ENCODE assay signal across 13 mouse cellular contexts in genomic region chr17:46876371-46876950, GRCm38 (mm10). TPM values are rescaled to one million over a fixed set of nuclear protein-coding genes. Genes with fewer than 3 reads are reported as not detected.
DNase-seq lines count a peak whose midpoint lies in the region; ATAC-seq and TF ChIP-seq lines count a peak whose summit lies in the region.
"Had no signal": no experiment of that assay in that cellular context is flagged by ENCODE, and none has a peak within 500 bp of the region (broad histone marks: within the 10 kb centered on the region; RNA-seq: fewer than 3 reads in every experiment).

No protein-coding gene starts in this region.

- H3K27me3 ChIP-seq in liver, embryonic 11.5 days (replicated peaks; ENCODE audit: control insufficient read depth, insufficient read depth, low read length), result no peaks in the 10 kb centered on the region
- no peaks in the 10 kb centered on the region for H3K27me3 ChIP-seq in kidney, embryonic 16.5 days (ENCODE audit: insufficient read depth, low read length)
- H3K27me3 ChIP-seq in liver, postnatal 0 days (ENCODE audit: insufficient read depth, low read length), result no peaks in the 10 kb centered on the region
- H3K27me3 ChIP-seq: forebrain, embryonic 15.5 days; heart, embryonic 12.5 days; lung, embryonic 15.5 days had no signal

- TF ChIP-seq EP300 in liver, postnatal 0 days (IDR thresholded peaks at IDR 0.05; ENCODE audit: low read depth), result no peak

- H3K27ac ChIP-seq in liver, embryonic 11.5 days (ENCODE audit: low read depth, low read length), result no peak overlapping the region; the same call in 1 of the 2 replicates
- H3K27ac ChIP-seq in kidney, embryonic 16.5 days (ENCODE audit: low read length), result peak overlapping the region; percentile 61; the same call in 1 of the 2 replicates
- H3K27ac ChIP-seq in liver, postnatal 0 days (ENCODE audit: low read depth), result peak overlapping the region; percentile 75
- H3K27ac ChIP-seq: forebrain, embryonic 15.5 days; lung, embryonic 15.5 days had no signal

- peaks cover 18% of the 10 kb centered on the region; the same call in 1 of the 2 replicates for H3K4me1 ChIP-seq in liver, embryonic 11.5 days (replicated peaks; ENCODE audit: control insufficient read depth, insufficient read depth, low read length)
- H3K4me1 ChIP-seq in kidney, embryonic 16.5 days (ENCODE audit: insufficient read depth, low read length), result peaks cover 22% of the 10 kb centered on the region
- H3K4me1 ChIP-seq in liver, postnatal 0 days (ENCODE audit: insufficient read depth), result peaks cover 27% of the 10 kb centered on the region

- peak; percentile 35 for DNase-seq in liver
- no peak for DNase-seq in liver, embryonic 11.5 days (ENCODE audit: low spot score)
- peak; percentile 39 for DNase-seq in embryo, embryonic 10.5 days (ENCODE audit: low spot score)
- DNase-seq in liver, postnatal 0 days, result peak; percentile 69
- no peak for DNase-seq in left cerebral cortex, adult 8-10 months (ENCODE audit: low spot score in 2 of 2)
- no peak for DNase-seq in heart, adult 8-10 months (ENCODE audit: low spot score)
- DNase-seq: cerebellum, adult 9-11 months had no signal

- no peak overlapping the region for H3K4me2 ChIP-seq in liver, embryonic 11.5 days
- H3K4me2 ChIP-seq in kidney, embryonic 16.5 days (replicated peaks; ENCODE audit: low read depth, low read length), result no peak overlapping the region
- H3K4me2 ChIP-seq in liver, postnatal 0 days (ENCODE audit: low read depth, low read length), result no peak overlapping the region
- H3K4me2 ChIP-seq: forebrain, embryonic 15.5 days; heart, embryonic 12.5 days; lung, embryonic 15.5 days had no signal

- H3K4me3 ChIP-seq in liver, embryonic 11.5 days (ENCODE audit: low read depth, low read length), result no peak overlapping the region
- H3K4me3 ChIP-seq in kidney, embryonic 16.5 days (ENCODE audit: low read length), result no peak overlapping the region
- no peak overlapping the region for H3K4me3 ChIP-seq in liver, postnatal 0 days (ENCODE audit: low read depth, low read length)
- H3K4me3 ChIP-seq: forebrain, embryonic 15.5 days; heart, embryonic 12.5 days; lung, embryonic 15.5 days had no signal

- 72% methylated on average over 8 of the region's 8 CpGs for WGBS in liver, embryonic 11.5 days
- WGBS in kidney, embryonic 16.5 days, result 55% methylated on average over 8 of the region's 8 CpGs
- 61% methylated on average over 8 of the region's 8 CpGs for WGBS in liver, postnatal 0 days (ENCODE audit: insufficient replicate concordance)

- TF ChIP-seq CTCF in liver, postnatal 0 days (IDR thresholded peaks at IDR 0.05; ENCODE audit: low read depth), result no peak

- H3K36me3 ChIP-seq in liver, embryonic 11.5 days (ENCODE audit: control insufficient read depth, insufficient read depth, low read length), result no peaks in the 10 kb centered on the region
- H3K36me3 ChIP-seq in kidney, embryonic 16.5 days (ENCODE audit: insufficient read depth, low read length), result no peaks in the 10 kb centered on the region
- H3K36me3 ChIP-seq in liver, postnatal 0 days (replicated peaks; ENCODE audit: insufficient read depth, low read length), result no peaks in the 10 kb centered on the region
- H3K36me3 ChIP-seq: forebrain, embryonic 15.5 days; heart, embryonic 12.5 days; lung, embryonic 15.5 days had no signal

- no peak overlapping the region for H3K9ac ChIP-seq in liver, embryonic 11.5 days (ENCODE audit: low read depth, low read length)
- H3K9ac ChIP-seq in kidney, embryonic 16.5 days (replicated peaks; ENCODE audit: low read length), result no peak overlapping the region
- peak overlapping the region; percentile 16; the same call in 1 of the 2 replicates for H3K9ac ChIP-seq in liver, postnatal 0 days (replicated peaks)
- H3K9ac ChIP-seq: forebrain, embryonic 15.5 days; heart, embryonic 12.5 days; lung, embryonic 15.5 days had no signal

- no peaks in the 10 kb centered on the region for H3K9me3 ChIP-seq in liver, embryonic 11.5 days (ENCODE audit: control insufficient read depth, low read length)
- H3K9me3 ChIP-seq in kidney, embryonic 16.5 days (ENCODE audit: low read length), result no peaks in the 10 kb centered on the region
- H3K9me3 ChIP-seq in liver, postnatal 0 days (ENCODE audit: low read length), result no peaks in the 10 kb centered on the region
- H3K9me3 ChIP-seq: forebrain, embryonic 15.5 days; heart, embryonic 12.5 days; lung, embryonic 15.5 days had no signal

- no peak; the same call in 1 of the 2 replicates for ATAC-seq in liver, embryonic 11.5 days (replicated peaks; ENCODE audit: low FRiP score)
- ATAC-seq in kidney, embryonic 16.5 days (ENCODE audit: low FRiP score, low TSS enrichment), result no peak
- peak; percentile 90 for ATAC-seq in liver, postnatal 0 days
- ATAC-seq in megakaryocyte progenitor cell, adult 5-6 weeks (replicated peaks; ENCODE audit: poor library complexity), result no peak
- ATAC-seq: forebrain, embryonic 15.5 days had no signal

RNA-seq across cellular contexts. Expression of gene Tbcc, which starts 14.0 kb away (rescaled TPM):
- polyA plus RNA-seq in liver, embryonic 11.5 days (2014; fragmentation: Nextera tagmentation; extraction: Ambion mirVana), result 43.5 and 43.7 TPM in 2 replicates
- 49.8 and 54.7 TPM in 2 replicates for polyA plus RNA-seq in kidney, embryonic 16.5 days (2015; fragmentation: Nextera tagmentation; extraction: Ambion mirVana)
- polyA plus RNA-seq in liver, postnatal 0 days (2015; fragmentation: Nextera tagmentation; extraction: Ambion mirVana), result 24.1 and 30.1 TPM in 2 replicates
- total RNA-seq in left cerebral cortex, adult 8-10 months (2022), result 10 to 100 TPM; 26.1 to 38.4 (median 32.5) TPM
- 11.3 and 12.5 TPM in 2 replicates for total RNA-seq in megakaryocyte progenitor cell, adult 5-6 weeks (2015)
- 12.5 and 12.8 TPM in 2 replicates for total RNA-seq in megakaryocyte progenitor cell, adult 5-6 weeks (2017)
- 10 to 100 TPM; 15.4 to 18.6 (median 17.3) TPM for total RNA-seq in heart, adult 8-10 months (2022)

RNA-seq across cellular contexts. Expression of gene Bicral, which starts 18.2 kb away (rescaled TPM):
- 6.3 and 7.4 TPM in 2 replicates for polyA plus RNA-seq in liver, embryonic 11.5 days (2014; fragmentation: Nextera tagmentation; extraction: Ambion mirVana)
- polyA plus RNA-seq in kidney, embryonic 16.5 days (2015; fragmentation: Nextera tagmentation; extraction: Ambion mirVana), result 3.2 and 3.6 TPM in 2 replicates
- polyA plus RNA-seq in liver, postnatal 0 days (2015; fragmentation: Nextera tagmentation; extraction: Ambion mirVana), result 1.8 and 1.9 TPM in 2 replicates
- total RNA-seq in left cerebral cortex, adult 8-10 months (2022), result 10 to 100 TPM; 54.4 to 63.1 (median 59.4) TPM
- 20.9 and 26.1 TPM in 2 replicates for total RNA-seq in megakaryocyte progenitor cell, adult 5-6 weeks (2015)
- total RNA-seq in megakaryocyte progenitor cell, adult 5-6 weeks (2017), result 16.2 and 20.3 TPM in 2 replicates
- 10 to 100 TPM; 12.8 to 15.3 (median 14.4) TPM for total RNA-seq in heart, adult 8-10 months (2022)

RNA-seq across cellular contexts. Expression of gene Prph2, which starts 33.8 kb away (rescaled TPM):
- polyA plus RNA-seq in liver, embryonic 11.5 days (2014; fragmentation: Nextera tagmentation; extraction: Ambion mirVana), result not detected in 2 replicates
- polyA plus RNA-seq in kidney, embryonic 16.5 days (2015; fragmentation: Nextera tagmentation; extraction: Ambion mirVana), result 0.09 and 0.14 TPM in 2 replicates
- polyA plus RNA-seq in liver, postnatal 0 days (2015; fragmentation: Nextera tagmentation; extraction: Ambion mirVana), result not detected in 2 replicates
- under 1 TPM in 1 of 4 experiments, not detected in 3; 0.13 TPM for total RNA-seq in left cerebral cortex, adult 8-10 months (2022)
- total RNA-seq in megakaryocyte progenitor cell, adult 5-6 weeks (2015), result not detected in 2 replicates
- not detected in 2 replicates for total RNA-seq in megakaryocyte progenitor cell, adult 5-6 weeks (2017)
- not detected for total RNA-seq in heart, adult 8-10 months (2022)
- polyA plus RNA-seq: forebrain, embryonic 15.5 days; heart, embryonic 12.5 days; large intestine, adult 2 months; lung, embryonic 15.5 days had no signal

Comparison
In these comparisons a context has a peak if more than half of its experiments do, and no peak if none do; other contexts are left out.
1. DNase-seq: peak in liver (single experiment), embryo, embryonic 10.5 days (single experiment) and liver, postnatal 0 days (single experiment); none in liver, embryonic 11.5 days (single experiment), left cerebral cortex, adult 8-10 months (0 of 2) and heart, adult 8-10 months (single experiment).